In genomic region chr7:102389082-102389481, GRCm38 (mm10) we compare ENCODE assay signal across 14 mouse cellular contexts. TPM values are rescaled to one million over a fixed set of nuclear protein-coding genes. Genes with fewer than 3 reads are reported as not detected.
DNase-seq lines count a peak whose midpoint lies in the region; ATAC-seq lines count a peak whose summit lies in the region.
"Had no signal": no experiment of that assay in that cellular context is flagged by ENCODE, and none has a peak within 500 bp of the region (broad histone marks: within the 10 kb centered on the region; RNA-seq: fewer than 3 reads in every experiment).

No protein-coding gene starts in this region.

- no peak for ATAC-seq in heart, embryonic 13.5 days (ENCODE audit: extremely low read depth, insufficient number of reproducible peaks, low FRiP score, low TSS enrichment)
- ATAC-seq: forebrain, embryonic 16.5 days; liver, embryonic 12.5 days had no signal

- 53% methylated on average over 5 of the region's 5 CpGs for WGBS in heart, embryonic 13.5 days

- no peak overlapping the region for H3K9ac ChIP-seq in heart, embryonic 13.5 days
- H3K9ac ChIP-seq: liver, embryonic 12.5 days had no signal

- H3K4me2 ChIP-seq in heart, embryonic 13.5 days = no peak overlapping the region
- H3K4me2 ChIP-seq: liver, embryonic 12.5 days had no signal

- no peaks in the 10 kb centered on the region for H3K9me3 ChIP-seq in heart, embryonic 13.5 days
- H3K9me3 ChIP-seq: hindbrain, embryonic 10.5 days; liver, embryonic 12.5 days; midbrain, embryonic 10.5 days had no signal

- peaks cover 7% of the 10 kb centered on the region for H3K4me1 ChIP-seq in heart, embryonic 13.5 days
- H3K4me1 ChIP-seq: hindbrain, embryonic 10.5 days; midbrain, embryonic 10.5 days had no signal

- 0 out of 2 replicates have a peak overlapping the region, but pooled peaks have one; percentile 29 for H3K27ac ChIP-seq in heart, embryonic 13.5 days (replicated peaks)
- H3K27ac ChIP-seq: hindbrain, embryonic 10.5 days; liver, embryonic 12.5 days; midbrain, embryonic 10.5 days had no signal

- DNase-seq in adrenal gland, postnatal 14 days = peak; percentile 12
- no peak for DNase-seq in adrenal gland, adult 2 months
- peak; percentile 10 for DNase-seq in layer of hippocampus, adult 9-11 months
- DNase-seq in layer of hippocampus, postnatal 36 days = no peak
- DNase-seq in skeletal muscle tissue, adult 2 months (ENCODE audit: low read depth, low spot score) = peak; percentile 71
- no peak for DNase-seq in spleen, postnatal 4 days (ENCODE audit: low spot score in 2 of 2)
- no peak for DNase-seq in ovary, postnatal 36 days (ENCODE audit: low spot score)
- DNase-seq: cerebellum, adult 18-20 months; kidney, adult 8-10 months had no signal

- H3K36me3 ChIP-seq in heart, embryonic 13.5 days = no peaks in the 10 kb centered on the region
- H3K36me3 ChIP-seq: hindbrain, embryonic 10.5 days; liver, embryonic 12.5 days; midbrain, embryonic 10.5 days had no signal

- H3K27me3 ChIP-seq in heart, embryonic 13.5 days (replicated peaks) = no peaks in the 10 kb centered on the region
- H3K27me3 ChIP-seq: liver, embryonic 12.5 days had no signal

- H3K4me3 ChIP-seq in heart, embryonic 13.5 days = no peak overlapping the region
- H3K4me3 ChIP-seq: hindbrain, embryonic 10.5 days; liver, embryonic 12.5 days; midbrain, embryonic 10.5 days had no signal

RNA-seq across cellular contexts. Expression of gene Rrm1, which starts 52.4 kb away (rescaled TPM):
- 41.7 and 42.2 TPM in 2 replicates for total RNA-seq in adrenal gland, postnatal 14 days (2021)
- total RNA-seq in adrenal gland, adult 2 months (2021) = 10 to 100 TPM; 16.8 to 20.1 TPM
- polyA plus RNA-seq in adrenal gland, adult 2 months (2012; rRNA removed) = 3.2 and 4.1 TPM in 2 replicates
- total RNA-seq in layer of hippocampus, postnatal 36 days (2021) = 10 to 100 TPM in 1 of 2 experiments, 1 to 10 TPM in 1; 9.8 to 11.4 TPM
- polyA plus RNA-seq in heart, embryonic 13.5 days (2015; fragmentation: Nextera tagmentation; extraction: Ambion mirVana) = 126 and 130 TPM in 2 replicates

Comparison
In these comparisons a context has a peak if more than half of its experiments do, and no peak if none do; other contexts are left out.
1. DNase-seq: peak in adrenal gland, postnatal 14 days (single experiment), layer of hippocampus, adult 9-11 months (single experiment) and skeletal muscle tissue, adult 2 months (single experiment); none in adrenal gland, adult 2 months (single experiment), layer of hippocampus, postnatal 36 days (0 of 2), spleen, postnatal 4 days (0 of 2) and ovary, postnatal 36 days (single experiment).